Mouse (Mus musculus) layer of hippocampus, adult 2 months (tissue): ENCODE results near the gene Inpp5d. TPM values are rescaled to one million over a fixed set of nuclear protein-coding genes. Genes with fewer than 3 reads are reported as not detected.
"Not testable (repeated sequence)": the region's sequence is repeated elsewhere in the genome, so short reads cannot be mapped to it uniquely, and the experiment has no call there.

Experiments
- DNase-seq, 2 experiments: peaks; one replicate each; pipeline ENCODE4 v3.0.0; 2022; ENCODE audit warnings: low spot score in 2 of 2
- H3K27ac ChIP-seq: fragments of 200-600 bp; 2 replicates; pipeline ENCODE4 v1.8.1; 2022
- H3K4me3 ChIP-seq: fragments of 200-600 bp; 2 replicates; pipeline ENCODE4 v1.8.1; 2022; ENCODE audit warnings: mild to moderate bottlenecking
- CTCF ChIP-seq: fragments of 200-600 bp; conservative IDR thresholded peaks from 2 replicates; pipeline ENCODE4 v1.8.1; 2022; ENCODE audit warnings: antibody characterized with exemption, mild to moderate bottlenecking, moderate library complexity
- total RNA-seq, 2 experiments: library from RNA; stranded (reverse); gene quantifications; 2 replicates each; pipeline ENCODE4 v1.2.3; 2021

The Inpp5d gene
- total RNA-seq, 2 experiments from 2014 or later = 14.1 to 21.0 TPM

DNA sequence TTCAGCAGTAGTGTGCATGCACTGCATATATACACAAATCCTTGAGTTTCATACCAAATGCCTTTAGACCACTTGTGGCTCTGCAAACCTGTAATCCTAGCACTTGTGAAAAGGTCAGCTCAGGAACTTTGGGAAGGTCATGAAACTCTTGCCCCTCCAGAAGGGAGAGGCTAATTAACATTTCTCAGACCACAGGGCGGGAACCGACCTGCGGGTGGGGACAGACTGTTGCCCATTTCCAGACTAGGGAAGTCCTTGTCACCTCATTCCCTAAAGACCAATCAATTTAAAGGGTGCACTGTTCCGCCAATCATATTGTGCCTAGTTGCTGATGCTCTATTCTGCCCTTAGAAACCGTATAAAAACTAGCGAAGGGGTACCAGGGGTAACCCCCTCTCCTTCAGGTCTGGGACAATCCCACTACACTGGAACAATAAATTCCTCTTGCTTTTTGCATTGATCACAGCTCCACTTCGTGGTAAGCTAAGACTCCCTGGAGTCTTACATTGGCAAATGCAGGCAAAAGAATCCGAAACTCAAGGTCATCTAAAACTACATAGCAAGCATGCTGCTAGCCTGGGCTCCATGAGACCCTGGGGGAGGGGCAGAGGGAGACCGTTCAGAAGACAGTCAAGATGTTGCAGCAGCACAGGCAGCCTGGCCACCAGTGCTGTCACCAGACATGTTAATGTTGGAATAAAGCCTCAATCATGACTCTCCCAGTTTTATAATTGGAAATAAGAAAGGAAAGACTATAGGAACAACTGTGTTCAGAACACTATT, 53.9 kb downstream of the Inpp5d start:
- no peak for TF ChIP-seq CTCF
- no peak for DNase-seq

DNA sequence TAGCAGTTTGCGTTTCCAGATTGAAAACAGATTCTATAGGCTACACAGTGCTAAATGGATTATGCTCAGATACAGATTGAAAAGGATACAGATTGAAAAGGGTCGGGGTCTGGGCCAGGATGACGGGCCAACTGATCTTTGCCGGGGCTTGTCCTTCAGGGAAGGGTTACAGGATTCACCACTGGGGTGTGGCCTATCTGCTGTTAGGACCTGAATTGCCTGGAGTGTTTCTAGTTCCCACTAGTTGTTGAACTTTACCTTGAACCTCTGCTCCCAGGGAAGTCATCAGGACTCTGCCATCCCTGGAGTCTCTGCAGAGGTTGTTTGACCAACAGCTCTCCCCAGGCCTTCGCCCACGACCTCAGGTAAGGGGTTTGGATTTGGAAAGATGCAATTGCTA, 55.9 kb downstream of the Inpp5d start:
- no peak overlapping the region for H3K4me3 ChIP-seq
- H3K27ac ChIP-seq = no peak overlapping the region
- DNase-seq = no peak
- no peak for TF ChIP-seq CTCF

More for the DNA sequence above, 53.9 kb downstream of the Inpp5d start:
- no peak overlapping the region for H3K27ac ChIP-seq
- H3K4me3 ChIP-seq = no peak overlapping the region

DNA sequence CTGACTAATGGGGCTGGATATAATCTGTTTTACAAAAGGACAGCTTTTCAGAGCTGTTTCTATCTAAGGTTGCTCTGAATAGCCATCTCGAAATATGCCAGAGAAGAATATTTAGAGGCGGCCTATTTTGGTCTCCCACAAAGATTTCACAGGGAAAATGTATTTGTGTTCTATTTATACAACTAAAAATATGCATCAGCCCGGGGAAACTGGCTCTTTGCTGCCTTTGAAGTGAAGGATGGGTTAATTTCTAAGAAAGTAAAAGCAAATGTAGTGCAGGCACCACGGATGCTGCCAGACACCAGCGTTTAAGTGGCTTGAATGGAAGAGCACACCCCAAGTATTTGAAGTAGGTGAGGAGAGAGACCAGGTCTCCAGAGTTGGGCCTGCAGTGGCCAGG, 59.0 kb downstream of the Inpp5d start:
- H3K27ac ChIP-seq = no peak overlapping the region
- H3K4me3 ChIP-seq = no peak overlapping the region
- no peak for DNase-seq
- TF ChIP-seq CTCF = no peak

DNA sequence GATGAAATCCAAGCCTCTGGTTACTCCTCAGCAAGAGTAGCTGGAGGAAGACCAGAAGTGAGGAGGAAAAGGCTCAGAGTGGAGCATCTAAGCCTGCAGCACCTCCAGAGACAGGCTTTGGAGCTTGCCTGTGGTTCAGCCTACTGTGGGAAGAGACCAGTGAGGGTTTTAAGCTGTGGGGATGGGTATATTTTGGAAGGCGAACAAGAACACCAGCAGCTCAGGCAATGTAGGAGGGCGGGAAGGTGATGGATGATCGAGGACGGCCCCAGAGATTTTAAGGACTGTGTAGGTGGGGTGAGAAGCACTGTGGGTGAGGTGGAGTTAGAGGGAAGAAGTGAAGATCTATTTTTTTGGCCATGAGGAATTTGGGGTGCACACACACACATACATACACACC, 60.8 kb downstream of the Inpp5d start:
- Histone ChIP-seq H3K27ac (no peak overlapping the region), H3K4me3 (no peak overlapping the region)
- no peak for DNase-seq
- no peak for TF ChIP-seq CTCF

DNA sequence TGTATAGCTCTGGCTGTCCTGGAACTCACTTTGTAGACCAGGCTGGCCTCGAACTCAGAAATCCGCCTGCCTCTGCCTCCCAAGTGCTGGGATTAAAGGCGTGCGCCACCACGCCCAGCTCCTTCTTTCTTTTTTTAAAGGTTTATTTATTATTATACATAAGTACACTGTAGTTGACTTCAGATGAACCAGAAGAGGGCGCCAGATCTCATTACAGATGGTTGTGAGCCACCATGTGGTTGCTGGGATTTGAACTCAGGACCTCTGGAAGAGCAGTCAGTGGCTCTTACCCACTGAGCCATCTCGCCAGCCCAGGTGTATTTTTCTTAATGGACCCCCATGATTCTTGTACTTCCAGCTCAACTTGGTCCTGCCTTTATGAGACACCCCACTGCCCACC, 62.4 kb downstream of the Inpp5d start:
- peak; percentile 35; the same call in 1 of the 2 replicates for TF ChIP-seq CTCF
- not testable (repeated sequence) for H3K27ac ChIP-seq, H3K4me3 ChIP-seq, DNase-seq

DNA sequence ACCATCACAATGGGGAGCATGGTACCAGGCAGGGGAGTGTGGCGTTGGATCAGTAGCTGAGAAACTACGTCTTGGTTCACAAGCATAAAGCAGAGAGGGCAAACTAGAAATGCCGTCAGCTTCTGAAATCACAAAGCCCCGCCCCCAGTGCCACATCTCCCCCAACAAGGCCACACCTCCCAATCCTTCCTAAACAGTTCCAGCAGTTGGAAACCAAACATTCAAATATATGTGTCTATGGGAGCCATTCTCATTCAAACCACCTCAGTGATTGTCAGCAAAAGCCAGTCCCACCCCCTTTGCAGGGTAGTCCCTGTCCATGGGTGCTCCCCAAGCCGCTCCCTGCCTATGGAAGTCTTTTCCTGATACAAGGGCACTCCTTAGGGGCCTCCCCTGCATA, 64.0 kb downstream of the Inpp5d start:
- Histone ChIP-seq H3K27ac (no peak overlapping the region), H3K4me3 (no peak overlapping the region)
- TF ChIP-seq CTCF = no peak
- no peak for DNase-seq

DNA sequence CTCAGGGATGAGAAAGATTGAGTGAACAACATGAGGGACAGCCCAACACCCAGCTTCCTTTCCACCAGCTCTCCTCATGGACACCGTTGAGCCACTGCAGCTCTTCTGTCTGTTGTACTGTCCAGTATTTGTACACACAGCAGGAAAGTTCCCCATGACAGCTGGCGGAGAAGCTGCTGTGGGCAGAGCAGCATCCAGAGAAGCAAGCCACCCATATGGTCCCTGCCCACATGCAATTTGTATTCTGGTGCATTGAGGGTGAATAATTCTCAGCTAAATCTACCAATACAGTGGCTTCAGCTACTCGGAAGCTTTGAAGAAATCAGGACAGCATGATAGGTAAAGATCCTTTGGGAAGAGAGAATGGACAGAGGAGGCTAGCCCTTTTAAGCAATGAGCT, 64.7 kb downstream of the Inpp5d start:
- DNase-seq = peak; percentile 59 to 65
- TF ChIP-seq CTCF = no peak
- H3K27ac ChIP-seq = peak overlapping the region; percentile 19; the same call in 1 of the 2 replicates
- no peak overlapping the region for H3K4me3 ChIP-seq

DNA sequence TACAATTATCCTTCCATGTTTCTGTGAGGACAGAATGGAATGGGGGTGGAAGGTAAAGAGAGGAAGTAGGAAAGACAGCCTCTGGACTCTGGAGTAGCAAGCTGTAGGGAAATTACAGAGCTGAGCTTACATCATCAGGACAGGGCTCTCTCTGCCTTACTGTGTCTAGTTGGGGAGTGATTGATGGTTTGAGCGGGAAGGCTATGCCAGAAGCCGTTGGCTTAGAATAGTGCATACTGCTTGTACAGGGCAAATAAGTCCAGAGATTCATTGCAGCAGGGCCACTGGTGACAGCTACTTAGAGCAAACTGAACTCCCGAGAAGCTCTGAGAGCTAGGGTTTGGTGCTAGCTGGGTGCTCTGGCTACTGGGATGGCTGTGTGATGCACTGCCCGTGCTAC, 66.2 kb downstream of the Inpp5d start:
- H3K27ac ChIP-seq = no peak overlapping the region
- DNase-seq = no peak

DNA sequence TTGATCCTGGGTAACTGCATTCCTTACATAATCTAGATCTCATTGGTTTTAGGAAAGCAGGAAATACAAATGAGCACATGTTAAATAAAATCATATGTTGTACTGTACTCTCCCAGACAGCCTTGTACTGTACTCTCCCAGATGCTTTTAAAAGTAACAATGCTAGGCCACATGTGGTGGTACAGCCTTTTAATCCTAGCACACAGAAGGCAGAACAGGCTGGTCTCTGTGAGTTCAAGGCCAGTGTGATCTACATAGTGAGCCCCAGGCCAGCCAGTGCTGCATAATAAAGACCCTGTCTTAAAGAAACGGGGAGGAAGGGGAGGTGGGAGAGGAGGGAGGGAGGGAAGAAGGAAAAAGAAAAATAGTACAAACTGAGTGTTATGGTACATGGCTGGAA, 66.9 kb downstream of the Inpp5d start:
- Histone ChIP-seq H3K27ac (no peak overlapping the region), H3K4me3 (no peak overlapping the region)
- TF ChIP-seq CTCF = no peak
- no peak for DNase-seq

More for the DNA sequence above, 66.2 kb downstream of the Inpp5d start:
- no peak for TF ChIP-seq CTCF
- H3K4me3 ChIP-seq = no peak overlapping the region

DNA sequence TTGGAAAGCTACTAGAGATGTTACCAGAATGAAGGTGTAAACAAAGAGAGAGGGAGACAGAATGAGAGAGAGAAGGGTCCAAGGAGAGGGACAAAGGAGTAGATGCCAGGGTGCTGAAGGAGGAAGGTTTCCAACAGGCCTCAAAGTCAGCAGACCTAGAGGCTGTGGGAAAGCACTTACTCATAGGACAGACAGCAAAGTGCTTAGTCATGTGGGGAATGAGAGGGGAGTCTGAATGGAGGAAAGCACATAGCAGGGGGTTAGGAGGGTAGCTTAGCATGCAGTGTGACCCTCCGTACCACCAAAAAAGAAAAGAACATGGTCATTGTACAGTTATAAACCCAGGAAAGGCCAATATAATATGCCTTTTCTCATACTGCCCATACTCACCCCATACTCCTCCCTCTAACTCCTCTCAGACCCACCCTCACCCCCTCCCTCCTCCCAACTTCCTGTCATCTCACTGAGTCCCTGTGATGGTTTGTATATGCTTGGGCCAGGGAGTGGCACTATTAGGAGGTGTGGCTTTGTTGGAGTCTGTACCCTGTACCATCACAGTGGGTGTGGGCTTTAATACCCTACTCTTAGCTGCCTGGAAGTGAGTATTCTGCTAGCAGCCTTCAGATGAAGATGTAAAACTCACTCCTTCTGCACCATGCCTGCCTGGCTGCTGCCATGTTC, 69.7 kb downstream of the Inpp5d start:
- H3K27ac ChIP-seq = no peak overlapping the region
- DNase-seq = no peak
- no peak for TF ChIP-seq CTCF
- H3K4me3 ChIP-seq = no peak overlapping the region

DNA sequence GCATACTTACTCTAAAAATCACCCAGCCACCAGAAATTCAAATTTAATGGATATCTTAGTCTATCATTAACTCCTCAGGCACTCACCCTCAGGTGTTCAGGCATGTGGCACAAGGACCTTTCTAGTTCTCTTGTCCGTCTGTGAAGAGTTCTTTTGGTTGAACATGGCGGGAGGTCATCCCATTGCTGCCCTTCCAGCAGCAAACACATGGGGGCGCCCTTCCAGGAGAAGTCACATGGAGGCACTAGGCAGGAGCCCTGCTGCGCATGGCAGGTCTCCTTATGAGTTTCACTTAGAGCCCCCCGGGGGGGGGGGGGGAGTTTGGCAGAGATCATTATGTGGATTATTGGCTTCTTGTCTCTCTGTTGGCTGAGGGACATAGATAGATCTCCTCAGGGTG, 76.2 kb downstream of the Inpp5d start:
- peak; percentile 64 for TF ChIP-seq CTCF
- DNase-seq = no peak
- Histone ChIP-seq H3K4me3 (no peak overlapping the region), H3K27ac (no peak overlapping the region)

DNA sequence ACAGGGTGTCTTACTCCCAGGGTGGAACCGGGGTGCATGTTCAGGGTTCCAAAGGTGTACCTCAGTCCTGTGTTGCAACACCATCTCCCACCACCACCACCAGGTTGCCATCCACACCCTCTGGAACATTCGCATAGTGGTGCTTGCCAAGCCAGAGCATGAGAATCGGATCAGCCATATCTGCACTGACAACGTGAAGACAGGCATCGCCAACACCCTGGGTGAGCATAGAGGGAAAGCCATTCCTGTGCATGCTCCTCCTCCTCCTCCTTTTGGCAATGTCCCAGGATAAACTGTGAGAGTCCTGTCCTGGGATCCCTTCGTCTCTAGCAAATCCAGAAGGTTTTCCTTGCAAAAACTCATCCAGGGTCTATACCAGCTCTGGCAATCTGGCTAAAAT, 77.9 kb downstream of the Inpp5d start:
- Histone ChIP-seq H3K4me3 (no peak overlapping the region), H3K27ac (no peak overlapping the region)
- no peak for DNase-seq
- no peak for TF ChIP-seq CTCF

DNA sequence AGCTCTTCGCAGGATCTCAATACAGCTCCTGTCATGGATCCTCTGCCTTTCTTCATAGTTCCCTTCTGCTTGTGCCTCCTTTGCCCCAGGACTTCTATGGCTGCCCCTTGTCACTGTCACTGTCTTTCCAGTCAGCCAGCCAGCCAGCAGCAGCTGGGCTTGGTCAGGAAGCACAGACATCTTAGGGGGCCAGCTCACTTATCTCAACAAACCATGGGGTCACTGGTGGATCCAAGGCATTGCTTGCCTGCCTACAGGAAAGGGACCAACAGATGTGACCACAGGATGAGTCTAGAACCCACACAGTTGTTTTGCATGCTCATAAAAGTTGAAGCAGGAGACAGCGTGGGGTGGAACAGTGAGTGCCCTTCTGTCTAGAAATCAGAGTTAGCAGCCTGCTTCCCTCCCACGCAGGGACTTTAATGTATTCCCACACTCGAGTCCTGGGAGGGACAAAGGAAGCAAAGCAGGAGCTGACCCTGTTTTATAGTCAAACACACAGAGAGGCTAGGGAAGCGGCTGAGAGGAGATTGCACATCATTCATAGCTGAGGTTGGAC, 79.9 kb downstream of the Inpp5d start:
- peak in 1 of 2 experiments; percentile 23 for DNase-seq
- TF ChIP-seq CTCF = no peak
- no peak overlapping the region for H3K4me3 ChIP-seq
- peak overlapping the region; percentile 10; the same call in 1 of the 2 replicates for H3K27ac ChIP-seq
